Mouse (Mus musculus): ENCODE results near the gene Sorbs1. TPM values are rescaled to one million over a fixed set of nuclear protein-coding genes. Genes with fewer than 3 reads are reported as not detected.

Sorbs1 gene
- polyA plus RNA-seq, 1 experiment from 2014 or later, result 88.3 TPM

Other genes starting within 250 kb of the Sorbs1 start
- 192 and 200 TPM in 2 replicates for gene Pdlim1, start 241.9 kb downstream of the Sorbs1 start, polyA plus RNA-seq (2014; fragmentation: Nextera tagmentation; extraction: Ambion mirVana)
- 119 and 127 TPM in 2 replicates for gene Aldh18a1, start 74.7 kb upstream of the Sorbs1 start, polyA plus RNA-seq (2014; fragmentation: Nextera tagmentation; extraction: Ambion mirVana)
- 11.8 and 12.7 TPM in 2 replicates for gene Tctn3, start 98.5 kb upstream of the Sorbs1 start, polyA plus RNA-seq (2014; fragmentation: Nextera tagmentation; extraction: Ambion mirVana)
- 10.6 and 11.7 TPM in 2 replicates for gene Entpd1, start 98.6 kb upstream of the Sorbs1 start, polyA plus RNA-seq (2014; fragmentation: Nextera tagmentation; extraction: Ambion mirVana)
- 0.07 and 0.15 TPM in 2 replicates for gene Cc2d2b, start 235.0 kb upstream of the Sorbs1 start, polyA plus RNA-seq (2014; fragmentation: Nextera tagmentation; extraction: Ambion mirVana)